Mouse (Mus musculus) induced T-regulatory cell, adult 2 months (primary cell): Measurements from ENCODE around the gene Mia.

Experiments used
- DNase-seq: peaks from one replicate; pipeline ENCODE4 v3.0.0-alpha.2; 2012; ENCODE audit warnings: low read depth

The Mia gene

DNA sequence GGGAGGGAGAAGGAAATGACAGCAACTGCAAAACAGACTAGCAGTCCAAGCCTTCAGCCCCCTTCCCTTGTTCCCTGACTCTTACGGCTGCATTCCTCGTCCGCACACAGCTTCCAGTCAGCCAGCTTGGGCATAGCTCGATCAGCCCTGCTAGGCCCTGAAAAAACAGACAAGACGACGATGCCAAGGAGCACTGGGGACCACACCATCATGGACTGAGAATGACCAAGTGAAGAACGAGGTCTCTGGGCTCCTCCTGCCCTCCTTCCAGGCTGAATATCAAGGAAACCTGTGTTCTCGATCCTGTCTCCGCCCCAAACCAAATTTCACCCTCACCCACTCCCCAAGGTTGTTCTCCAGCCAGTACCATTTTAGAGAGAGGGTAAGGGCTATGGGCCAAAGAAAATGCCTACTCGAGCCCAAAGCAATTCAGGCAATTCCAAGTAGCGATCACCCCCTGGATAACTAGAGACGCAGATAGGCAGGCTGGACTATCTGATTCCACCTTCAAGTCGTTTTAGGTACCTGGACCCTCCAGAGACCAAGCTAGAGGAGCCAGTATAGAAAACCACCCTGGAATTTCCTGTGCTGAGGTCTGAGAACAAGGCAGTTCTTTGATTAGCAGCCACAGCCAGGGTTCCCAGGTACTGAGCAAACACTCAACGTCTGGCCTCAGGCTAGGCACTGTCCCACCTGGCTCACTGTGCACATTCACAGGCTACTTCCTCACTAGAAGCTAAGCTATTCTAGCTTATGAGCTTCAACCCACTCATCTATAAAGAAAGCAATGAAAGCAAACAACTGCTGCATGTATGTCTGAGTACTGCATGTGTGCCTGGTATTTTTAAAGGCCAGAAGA is at the start of gene Mia, which contains the start of gene Gm21983:
Mia (minus strand) TSS at position 321 of the 859 bp plus-strand sequence.
Gm21983 (minus strand) TSS at position 250 of the 859 bp plus-strand sequence.
- no peak for DNase-seq

DNA sequence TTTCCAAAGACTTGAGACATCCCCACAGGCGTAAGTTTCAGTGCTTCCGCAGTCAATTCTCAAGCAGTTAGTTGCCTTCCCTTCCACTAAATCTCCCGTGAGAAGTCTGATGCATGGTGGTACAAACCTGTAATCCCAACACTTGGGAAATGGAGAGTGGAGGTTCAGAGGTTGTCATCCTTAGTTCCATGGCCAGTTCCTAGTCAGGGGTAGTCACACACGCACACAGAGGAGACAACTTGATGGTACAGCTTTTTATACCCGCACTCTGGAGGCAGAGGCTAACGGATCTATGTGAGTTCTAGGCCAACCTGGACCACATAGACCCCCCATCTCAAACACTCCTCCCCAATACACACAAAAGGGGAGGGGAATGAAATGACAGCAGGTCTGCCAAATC is 47.9 kb upstream of the Mia start:
- DNase-seq: no peak

DNA sequence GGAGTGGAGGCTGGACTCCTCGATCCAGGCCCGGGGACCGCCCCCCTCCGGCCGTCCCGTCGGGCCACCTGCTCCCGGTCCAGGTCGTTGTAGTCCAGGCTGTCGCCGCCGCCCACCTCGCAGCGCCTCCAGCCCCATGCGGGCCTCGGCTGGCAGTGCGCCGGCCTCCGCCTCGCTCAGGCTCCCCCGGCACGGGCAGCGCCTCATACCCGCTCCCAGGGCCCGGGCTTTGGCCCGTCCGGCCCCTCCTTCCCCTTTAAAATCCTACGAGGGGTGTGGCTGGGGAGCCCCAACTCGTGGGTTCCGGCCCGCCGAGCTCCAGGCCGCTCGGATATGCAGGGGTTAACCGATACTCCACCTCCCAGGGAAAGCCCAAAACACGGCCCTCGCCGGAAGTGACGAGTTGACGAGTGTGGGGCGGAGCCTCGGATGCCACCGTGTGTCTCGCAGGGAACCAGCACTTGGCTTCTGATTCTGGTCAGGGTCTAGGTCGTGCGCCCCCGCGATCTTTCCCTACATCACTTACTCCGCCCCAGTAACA is 47.4 kb upstream of the Mia start, which contains the start of gene Itpkc:
Itpkc (minus strand) TSS at position 381 of the 541 bp plus-strand sequence.
- peak; percentile 98 for DNase-seq

DNA sequence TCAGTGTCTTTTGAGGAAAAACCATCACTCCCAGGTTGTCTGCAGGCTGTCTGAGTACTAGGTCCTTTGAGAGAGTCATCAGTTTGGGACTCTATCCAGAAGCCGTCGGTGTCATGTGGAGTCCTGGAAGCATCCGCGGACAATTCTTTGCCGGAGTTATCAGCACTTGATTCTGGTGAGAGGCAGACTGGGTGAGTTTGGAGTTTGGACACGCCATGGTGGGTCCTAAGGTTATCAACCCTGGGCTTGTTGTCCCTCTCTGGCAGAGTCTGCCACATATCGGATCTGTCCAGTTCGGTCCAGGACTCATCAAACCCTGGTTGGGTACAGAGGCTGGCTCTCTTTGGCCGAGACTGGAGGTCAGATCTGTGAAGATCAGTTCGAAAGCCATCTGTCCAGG is 46.7 kb upstream of the Mia start:
- DNase-seq: peak; percentile 40

DNA sequence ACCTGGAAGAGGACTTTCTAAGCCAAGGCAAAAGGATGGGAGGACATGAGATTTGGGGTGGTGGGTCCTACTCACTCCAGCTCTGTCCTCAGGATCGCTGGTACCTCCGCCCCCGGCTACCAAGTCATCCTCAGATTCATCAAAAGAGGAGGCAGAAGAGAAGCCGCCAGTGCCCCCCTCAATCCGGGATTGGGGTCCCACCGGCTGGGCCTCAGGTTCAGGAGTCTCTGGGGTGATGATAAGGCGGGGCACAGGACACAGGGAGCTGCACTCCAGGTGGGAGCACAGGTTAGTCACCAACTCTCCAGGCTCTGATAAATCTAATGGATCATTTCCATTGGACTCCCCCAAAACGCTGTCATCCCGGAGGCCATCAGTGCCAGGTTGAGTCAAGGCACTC is 46.3 kb upstream of the Mia start:
- no peak for DNase-seq

DNA sequence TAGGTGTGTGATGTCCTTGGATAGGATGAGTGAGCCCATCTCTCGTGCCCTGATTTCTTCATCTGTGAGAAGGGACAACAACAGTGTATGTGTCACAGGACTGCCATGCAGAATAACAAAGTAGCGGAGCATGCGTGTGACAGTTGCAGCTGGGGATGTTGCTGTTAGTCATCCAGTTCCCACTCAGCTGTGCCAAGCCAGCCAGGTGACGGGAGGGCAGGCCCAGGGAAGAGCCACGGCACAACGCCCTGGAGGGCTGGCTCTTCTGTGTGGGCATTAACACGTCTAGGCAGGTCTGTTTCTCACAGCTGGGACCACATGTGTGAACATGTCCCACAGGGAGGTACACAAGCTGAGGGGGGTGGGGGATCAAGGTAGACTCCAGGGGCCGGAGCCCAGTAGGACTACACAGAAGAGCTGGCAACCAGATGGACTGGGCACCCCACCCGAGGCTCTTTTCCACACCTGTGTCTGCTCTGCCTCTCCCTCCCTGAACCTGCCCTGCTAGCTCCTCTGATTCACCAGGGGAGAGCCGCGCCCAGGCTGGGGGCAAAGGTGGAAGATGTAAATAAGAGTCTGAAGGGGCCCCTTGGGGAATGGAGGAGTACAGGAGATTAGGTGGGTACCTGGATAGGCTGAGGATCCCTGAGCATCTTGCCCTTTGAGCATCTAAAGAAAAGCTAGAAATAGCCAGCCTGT is 44.1 kb upstream of the Mia start:
- no peak for DNase-seq

DNA sequence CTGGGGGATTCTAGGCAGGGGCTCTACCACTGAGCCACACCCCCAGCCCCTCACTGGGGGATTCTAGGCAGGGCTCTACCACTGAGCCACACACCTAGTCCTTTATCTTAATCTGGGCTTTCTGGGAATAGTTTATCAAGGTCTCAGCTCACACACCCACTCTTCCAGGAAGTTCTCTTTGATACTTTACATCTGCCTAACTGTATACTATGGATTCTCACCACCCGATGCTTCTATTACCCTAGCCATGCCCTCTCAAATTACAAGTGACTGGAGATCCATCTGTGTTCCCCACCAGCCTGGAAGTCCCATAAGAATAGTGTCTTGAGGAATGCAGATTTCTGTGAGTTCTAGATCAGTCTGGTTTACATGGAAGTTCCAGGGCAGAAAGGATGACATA is 41.6 kb upstream of the Mia start:
- no peak for DNase-seq

DNA sequence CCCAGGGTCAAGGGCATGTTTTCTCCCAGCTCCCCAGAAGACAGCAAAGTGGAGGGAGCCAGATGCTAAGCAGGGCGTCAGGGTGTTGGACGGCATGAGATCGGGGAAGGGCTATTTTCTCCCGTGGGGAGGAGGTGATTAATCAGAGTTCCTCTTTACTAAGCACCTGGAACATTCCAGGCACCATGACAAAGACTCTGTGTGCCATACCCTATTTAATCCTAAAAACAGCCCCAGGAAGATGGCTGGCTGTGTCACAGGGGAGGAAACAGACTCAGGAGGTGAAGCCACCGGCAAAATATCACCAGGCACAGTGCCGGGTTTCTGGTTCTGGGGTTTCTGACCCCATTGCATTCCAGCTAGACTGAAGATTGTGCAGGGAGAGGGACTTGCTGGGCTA is 41.0 kb upstream of the Mia start:
- no peak for DNase-seq

DNA sequence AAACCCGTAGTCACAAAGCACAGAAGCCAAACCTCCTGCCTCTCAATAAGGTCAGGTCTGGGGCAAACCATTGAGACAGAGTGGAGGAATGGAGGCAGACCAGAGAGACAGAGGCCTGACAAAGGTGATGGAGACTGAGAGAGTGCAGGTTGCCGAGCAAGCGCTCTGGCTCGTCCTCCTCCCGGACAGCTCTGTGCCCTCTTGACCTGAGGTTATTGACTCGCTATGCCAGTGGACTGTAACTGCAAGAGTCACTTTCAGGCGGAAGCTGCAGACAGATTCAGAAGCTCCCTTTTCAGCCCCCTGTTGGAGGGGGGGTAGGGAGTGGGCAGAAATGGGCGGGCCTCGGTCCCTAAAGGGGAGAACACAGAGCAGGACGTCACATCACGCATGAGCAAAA is 39.0 kb upstream of the Mia start:
- DNase-seq: no peak

DNA sequence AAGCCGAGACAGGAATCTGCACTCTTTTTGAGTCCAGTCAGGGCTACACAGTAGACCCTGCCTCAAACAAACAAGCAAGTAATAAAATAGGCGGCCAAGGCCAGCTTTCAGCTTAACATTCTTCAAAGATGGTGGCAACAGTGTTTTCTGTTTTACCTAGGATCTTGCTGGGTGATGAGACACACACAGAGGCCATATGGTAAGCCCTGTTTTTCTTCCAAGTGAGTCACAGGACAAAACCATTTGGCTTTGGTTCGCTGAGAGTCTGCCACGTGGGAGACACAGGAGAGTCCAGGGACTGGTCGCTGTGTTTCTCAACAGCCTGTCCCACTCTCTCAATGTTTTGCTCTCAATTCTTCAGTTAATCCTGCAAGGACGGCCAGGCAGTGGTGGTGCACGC is 37.6 kb upstream of the Mia start:
- no peak for DNase-seq

DNA sequence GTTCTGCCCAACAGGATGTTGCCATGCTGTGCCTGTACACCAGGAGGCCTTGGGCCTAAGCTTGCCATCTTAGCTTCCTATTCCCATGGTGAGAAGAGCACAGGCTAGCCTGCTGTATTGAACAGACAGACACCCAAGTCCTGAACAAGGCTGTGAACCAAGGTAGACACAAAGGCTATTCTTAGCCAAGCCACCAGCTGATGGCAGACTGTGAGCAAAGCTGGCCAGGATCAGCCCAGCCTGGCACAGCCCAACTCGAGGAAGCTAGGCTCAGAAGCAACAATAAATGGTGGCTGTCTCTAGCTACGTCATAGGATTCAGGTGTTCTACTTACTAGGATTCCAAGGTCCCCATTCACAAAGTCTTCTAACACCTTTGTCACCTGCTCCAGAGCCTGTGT is 31.7 kb upstream of the Mia start:
- no peak for DNase-seq

DNA sequence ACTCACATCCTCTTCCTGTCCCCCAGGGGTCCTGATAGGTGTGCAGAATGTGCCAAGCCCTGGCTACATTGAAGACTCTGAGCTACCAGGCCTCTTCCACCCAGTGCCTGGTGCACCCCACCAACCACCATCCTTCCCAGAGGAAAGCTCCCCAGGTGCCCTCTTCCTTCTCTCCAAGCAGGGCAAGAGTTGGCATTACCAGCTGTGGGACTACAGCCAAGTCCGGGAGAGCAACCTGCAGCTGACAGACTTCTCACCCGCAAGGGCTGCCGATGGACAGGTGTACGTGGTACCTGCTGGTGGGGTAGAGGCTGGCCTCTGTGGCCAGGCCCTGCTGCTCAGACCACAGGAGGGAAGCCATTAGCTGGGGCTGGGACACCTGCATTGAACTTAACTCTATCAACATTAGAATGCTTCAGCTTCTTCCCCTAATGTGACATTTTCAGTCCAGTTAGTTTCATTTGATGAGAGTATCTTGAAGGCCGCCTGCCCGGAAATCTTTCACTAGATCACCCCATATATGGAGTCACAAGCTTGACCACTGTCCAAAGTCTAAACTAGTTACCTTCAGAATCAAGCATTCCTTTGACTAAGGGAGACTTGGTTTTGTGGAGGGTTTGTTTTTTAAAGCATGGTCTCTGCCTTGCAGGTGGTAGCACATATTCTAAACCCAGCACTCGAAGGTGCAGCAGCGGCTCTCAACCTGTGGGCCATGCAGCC is 22.9 kb upstream of the Mia start:
- no peak for DNase-seq

DNA sequence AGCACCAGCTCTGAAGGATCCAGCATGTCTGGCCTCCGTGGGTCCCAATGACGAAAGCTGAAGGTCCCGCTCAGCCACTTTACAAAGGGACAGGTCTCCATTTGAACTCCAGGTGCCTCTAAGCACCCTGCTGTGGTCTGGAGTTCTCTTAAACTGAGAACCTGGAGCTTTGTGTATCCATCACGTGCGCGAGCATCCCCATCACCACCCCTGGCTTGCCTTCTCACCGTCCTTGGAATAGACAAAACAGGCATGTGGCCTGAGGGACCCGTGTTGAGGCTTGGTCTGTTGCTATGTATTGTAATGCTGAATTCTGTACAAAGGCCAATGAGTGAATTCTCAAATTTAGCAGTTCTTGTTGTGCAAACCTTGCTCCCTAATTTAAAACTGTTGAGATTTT is 17.8 kb upstream of the Mia start:
- DNase-seq: no peak

DNA sequence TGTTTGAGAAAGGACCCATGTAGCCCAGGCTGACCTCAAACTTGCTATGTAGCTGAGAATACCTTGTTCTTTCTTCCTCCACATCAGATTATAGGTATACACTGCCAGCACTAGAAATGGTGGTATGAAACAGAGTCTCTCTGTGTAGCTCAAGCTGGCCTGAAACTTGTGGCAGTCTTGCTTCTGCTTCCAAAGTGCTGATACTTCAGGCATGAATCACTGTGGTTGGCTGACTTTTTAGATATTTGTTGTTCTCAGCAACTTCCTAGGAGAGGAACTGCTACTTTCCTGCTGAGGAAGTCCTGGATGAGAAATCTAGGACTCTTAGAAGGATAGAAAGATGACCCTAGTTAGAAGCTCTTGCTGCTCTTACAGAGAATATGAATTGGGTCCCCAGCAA is 17.4 kb upstream of the Mia start:
- DNase-seq: no peak

DNA sequence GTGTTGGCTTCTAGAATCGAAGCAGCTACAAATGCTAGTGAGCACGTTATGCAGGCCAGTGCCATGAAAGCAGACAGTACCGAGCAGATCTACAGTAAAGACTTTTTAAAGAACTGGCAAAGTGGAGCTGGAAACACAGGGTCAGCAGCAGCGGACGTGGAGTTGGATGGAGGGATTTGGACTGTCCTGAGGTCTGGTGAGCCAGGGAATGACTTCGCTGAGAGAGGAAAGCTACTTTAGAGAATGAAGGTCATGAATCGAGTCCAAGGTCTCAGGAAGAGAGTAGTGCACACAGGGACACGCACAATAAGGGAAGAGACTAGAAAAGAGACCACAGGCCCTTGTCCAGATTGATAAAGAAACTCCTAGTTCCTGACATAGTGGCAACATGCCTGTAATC is 16.7 kb upstream of the Mia start:
- no peak for DNase-seq

DNA sequence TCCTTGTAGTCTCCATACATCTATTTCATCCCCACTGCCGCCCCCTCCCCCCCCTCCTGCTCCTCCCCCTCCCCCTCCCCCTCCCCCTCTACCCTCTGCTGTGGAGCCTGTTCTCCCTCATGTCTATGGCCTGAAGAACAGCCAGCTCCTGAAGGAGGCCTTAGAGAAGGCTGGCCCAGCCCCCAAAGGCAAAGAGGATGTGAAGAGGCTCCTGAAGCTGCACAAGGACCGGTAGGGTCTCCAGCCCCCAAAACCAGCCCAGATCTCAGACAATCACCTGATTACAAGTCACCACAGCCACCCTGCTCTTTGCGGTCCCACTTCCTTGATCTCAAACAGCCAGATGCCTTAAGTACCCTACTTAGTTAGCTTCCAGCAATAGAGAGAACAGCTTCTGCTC is 16.2 kb upstream of the Mia start:
- DNase-seq: peak; percentile 12

DNA sequence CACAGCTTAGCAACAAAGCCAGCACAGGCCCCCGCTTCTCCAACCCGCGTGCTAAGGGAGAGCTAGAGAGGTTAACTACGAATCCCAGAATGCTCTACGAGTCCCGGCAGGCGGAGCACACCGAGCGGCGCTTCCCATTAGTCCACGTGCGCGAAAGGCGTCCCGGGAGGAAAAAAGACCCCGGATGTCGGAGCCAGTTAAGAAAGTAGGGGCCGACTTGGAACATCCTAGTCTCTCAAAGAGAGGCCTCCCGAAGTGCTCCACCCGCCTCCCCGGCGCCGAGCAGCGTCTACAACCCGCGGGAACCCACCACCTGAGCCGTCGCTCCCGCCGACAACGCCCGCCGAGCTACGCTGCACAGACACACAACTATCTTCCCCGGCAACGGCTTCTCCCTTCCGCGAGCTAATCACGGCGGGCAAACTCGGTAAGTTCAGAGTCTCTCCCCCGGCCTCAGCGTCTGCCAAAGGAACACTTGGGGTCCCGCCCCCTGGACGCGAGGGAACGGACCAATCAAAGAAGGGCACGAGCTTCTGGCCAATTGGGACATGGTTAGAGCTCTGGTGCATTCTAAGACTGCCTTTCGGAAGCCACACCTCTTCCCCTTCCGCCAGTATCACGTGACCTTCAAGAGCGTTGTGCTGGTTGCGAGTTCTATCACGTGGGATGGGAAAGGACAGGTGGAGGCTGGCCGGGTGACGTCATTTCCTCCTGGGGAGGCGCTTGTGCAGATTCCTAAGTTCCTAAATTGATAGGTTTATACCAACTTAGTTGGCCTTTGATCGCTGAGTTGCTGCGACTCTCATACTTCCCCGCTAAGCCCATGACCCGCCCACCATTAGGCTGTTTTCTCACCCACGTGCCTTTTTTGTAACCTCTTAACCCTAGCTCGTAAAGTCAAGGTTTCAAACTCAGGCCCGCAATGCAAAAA is 15.0 kb upstream of the Mia start, which contains the start of the genes BC024978 and Snrpa:
BC024978 (plus strand) TSS at position 101 of the 931 bp plus-strand sequence.
Snrpa (minus strand) TSS at position 591 of the 931 bp plus-strand sequence.
- peak; percentile 99 for DNase-seq

DNA sequence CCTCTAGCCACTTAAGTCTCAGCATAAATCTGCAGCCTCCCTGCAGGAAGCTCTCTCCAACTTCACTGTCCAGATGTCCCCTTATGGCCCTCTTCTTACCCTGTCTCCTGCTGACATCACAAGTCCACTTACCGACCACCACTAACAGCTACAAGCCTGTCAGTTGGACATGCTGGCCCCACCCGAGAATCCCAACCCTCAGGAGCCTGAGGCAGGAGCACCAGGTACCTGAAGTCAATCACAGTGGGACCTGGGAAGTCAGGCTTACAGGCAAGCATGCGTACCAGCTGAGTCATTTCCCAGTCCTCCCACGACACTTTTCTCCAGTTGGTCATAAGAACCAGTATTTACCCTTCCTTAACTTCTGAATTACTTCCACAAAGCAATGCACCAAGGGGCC is 12.8 kb upstream of the Mia start:
- no peak for DNase-seq

DNA sequence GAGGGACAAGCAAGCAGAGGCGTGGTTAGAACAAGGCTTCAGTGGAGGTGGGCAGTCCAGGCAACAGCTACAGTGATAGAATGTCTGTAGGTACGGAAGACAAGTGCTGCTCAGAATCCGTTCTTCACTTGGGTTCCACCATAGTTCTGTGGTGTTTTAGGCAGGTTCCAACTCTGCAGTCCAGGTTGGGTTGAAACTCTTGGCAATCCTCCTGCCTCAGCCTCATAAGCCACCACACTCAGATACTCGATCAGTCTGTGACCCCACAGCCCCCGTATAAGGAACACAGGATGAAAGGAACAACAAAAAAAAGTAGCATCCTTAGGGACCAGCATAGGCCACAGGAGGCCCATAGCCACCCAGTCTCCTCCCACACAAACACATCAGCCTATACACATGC is 11.5 kb upstream of the Mia start:
- DNase-seq: no peak

DNA sequence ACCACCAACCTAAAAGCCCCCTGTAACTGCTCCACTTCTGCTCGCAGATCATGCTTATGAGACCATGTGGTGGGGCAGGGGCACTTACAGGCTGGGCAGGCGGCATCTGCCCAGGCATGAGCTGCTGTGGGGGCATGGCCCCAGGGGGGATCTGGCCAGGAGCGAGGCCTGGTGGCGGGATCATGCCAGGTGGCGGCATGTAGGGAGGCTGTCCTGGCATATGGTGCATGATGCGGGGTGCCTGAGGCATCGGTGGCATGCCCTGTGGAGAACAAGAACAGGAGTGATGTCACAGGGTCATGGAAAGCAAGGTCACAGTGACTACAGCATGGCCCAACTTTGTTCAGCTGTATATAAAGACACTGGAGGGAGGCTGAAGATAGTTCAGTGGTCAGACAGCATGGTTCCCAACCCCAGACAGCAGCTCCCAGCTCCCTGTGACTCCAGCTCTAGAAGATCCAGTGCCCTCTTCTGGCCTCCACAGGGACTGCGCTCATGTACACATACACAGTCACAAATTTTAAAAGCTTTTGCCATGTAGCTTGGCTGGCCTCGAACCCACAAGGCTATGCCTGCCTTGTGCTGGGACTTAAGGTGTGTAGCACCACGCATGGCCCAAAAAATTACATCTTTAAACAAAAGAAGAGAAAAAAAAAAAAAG is 8.4 kb upstream of the Mia start:
- peak; percentile 34 for DNase-seq

DNA sequence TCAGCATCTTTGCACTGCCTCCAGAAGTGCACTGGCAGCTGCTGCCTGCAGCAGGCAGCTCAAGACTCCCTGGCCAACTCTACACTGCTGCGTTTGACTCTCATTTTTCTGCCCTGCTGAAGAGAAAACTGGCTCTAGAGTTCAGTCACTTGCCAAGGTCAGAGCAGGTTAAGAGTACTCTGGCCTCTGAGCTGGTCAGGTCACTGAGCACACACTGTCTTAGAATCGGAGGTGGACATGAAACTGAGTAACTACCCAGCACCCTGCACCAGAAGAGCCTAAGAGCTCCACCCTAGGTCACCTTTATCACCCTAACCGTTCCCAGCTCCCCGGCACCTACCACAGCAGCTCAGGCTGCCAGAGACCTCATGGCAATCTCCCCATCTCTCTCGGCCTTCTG is 5.0 kb upstream of the Mia start:
- no peak for DNase-seq
